Mouse (Mus musculus): ENCODE data around the gene Dguok.

- TF ChIP-seq POLR2A (IDR thresholded peaks at IDR 0.05; ENCODE audit: borderline replicate concordance, extremely low read depth, low read depth, low read length): no peak
- no peak for TF ChIP-seq CTCF (IDR thresholded peaks at IDR 0.05; ENCODE audit: insufficient read depth, low read length)
Observed at GRCm38 (mm10) chr6:83505554-83505953, 1.2 kb downstream of the Dguok start.

Measured in lung, adult 2 months (tissue).